Mouse (Mus musculus) lung, postnatal 4 days (tissue): ENCODE data around the gene BC017158.

ENCODE experiments used
- DNase-seq, 2 experiments: peaks; one replicate each; pipeline ENCODE4 v3.0.0; 2021

The BC017158 gene

GRCm38 (mm10) chr7:128231741-128232140 is 66.2 kb downstream of the BC017158 start:
- no peak for DNase-seq
